Mouse (Mus musculus) forebrain, embryonic 14.5 days (tissue): ENCODE measurements around the gene Arfrp1. TPM values are rescaled to one million over a fixed set of nuclear protein-coding genes. Genes with fewer than 3 reads are reported as not detected.

ENCODE experiments used
- ATAC-seq: fragments of 200-750 bp; cut with Nextera tagmentation; 2 replicates; pipeline ENCODE4 v1.8.0; 2017; ENCODE audit warnings: mild to moderate bottlenecking, moderate library complexity
- DNase-seq: peaks from one replicate; pipeline ENCODE4 v3.0.0-alpha.2; 2015; ENCODE audit warnings: low spot score
- H3K27ac ChIP-seq: fragments of 300-500 bp; sonication (generic); 2 replicates; pipeline ENCODE4 v1.5.1; 2014; ENCODE audit warnings: low read depth, mild to moderate bottlenecking, control low read depth, low read length, moderate library complexity
- H3K27me3 ChIP-seq: fragments of 300-500 bp; sonication (generic); replicated peaks from 2 replicates; pipeline ENCODE4 v1.6.1; 2014; ENCODE audit warnings: low read length, control low read depth, mixed read lengths; ENCODE audit not compliant: control insufficient read depth, insufficient read depth
- H3K36me3 ChIP-seq: fragments of 300-500 bp; sonication (generic); 2 replicates; pipeline ENCODE4 v1.6.1; 2014; ENCODE audit warnings: low read length, control low read depth; ENCODE audit not compliant: control insufficient read depth, insufficient read depth
- H3K4me1 ChIP-seq: fragments of 300-500 bp; sonication (generic); 2 replicates; pipeline ENCODE4 v1.6.1; 2014; ENCODE audit warnings: antibody characterized with exemption, low read length, control low read depth; ENCODE audit not compliant: control insufficient read depth, insufficient read depth
- H3K4me2 ChIP-seq: fragments of 300-500 bp; sonication (generic); 2 replicates; pipeline ENCODE4 v1.6.1; 2014; ENCODE audit warnings: mild to moderate bottlenecking, control low read depth, low read length
- H3K4me3 ChIP-seq: fragments of 300-500 bp; sonication (generic); 2 replicates; pipeline ENCODE4 v1.5.1; 2014; ENCODE audit warnings: low read depth, low read length, control low read depth
- H3K9ac ChIP-seq: fragments of 300-500 bp; sonication (generic); 2 replicates; pipeline ENCODE4 v1.6.1; 2014; ENCODE audit warnings: mild to moderate bottlenecking, low read length, control low read depth, moderate library complexity
- H3K9me3 ChIP-seq: fragments of 300-500 bp; sonication (generic); replicated peaks from 2 replicates; pipeline ENCODE4 v1.6.1; 2016; ENCODE audit warnings: low read length, control low read depth, mixed read lengths; ENCODE audit not compliant: control insufficient read depth
- WGBS: fragments of 180-500 bp; shearing (Covaris S2); extraction: QIAGEN DNeasy Blood & Tissue Kit; methylation state at CpG from one replicate; pipeline ENCODE4 v1.1.7; 2014; 5-methylcytosine and 5-hydroxymethylcytosine counted together
- polyA plus RNA-seq: library from polyadenylated mRNA; unstranded; fragments of >200 nt; fragmentation: Nextera tagmentation; extraction: Ambion mirVana; gene quantifications from 2 replicates; pipeline ENCODE4 v1.2.1, GENCODE M21; 2014

The Arfrp1 gene
- polyA plus RNA-seq, 1 experiment from 2014 or later = 58.6 TPM

DNA sequence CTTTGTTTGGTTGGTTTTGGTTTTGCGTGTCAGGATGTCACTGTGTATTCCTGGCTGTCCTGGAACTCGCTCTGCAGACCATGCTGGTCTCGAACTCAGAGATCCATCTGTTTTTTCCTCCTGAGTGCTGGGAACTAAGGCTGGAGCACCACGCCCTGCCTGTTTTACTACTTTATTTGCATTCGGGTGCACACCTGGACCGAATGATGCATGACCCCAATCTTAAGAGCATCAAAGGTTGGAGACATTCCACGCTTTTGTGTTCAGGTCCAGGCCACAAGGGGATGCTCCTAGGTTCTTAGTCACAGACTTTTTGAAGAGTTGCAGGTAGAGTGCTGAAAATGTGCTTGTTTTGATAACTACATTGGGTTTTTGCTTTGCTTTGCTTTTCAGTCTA lies 45.1 kb downstream of the Arfrp1 start:
- H3K27ac ChIP-seq = no peak overlapping the region
- peak overlapping the region; percentile 70 for H3K4me2 ChIP-seq
- no peaks in the 10 kb centered on the region for H3K9me3 ChIP-seq
- peaks cover 30% of the 10 kb centered on the region for H3K36me3 ChIP-seq
- peak overlapping the region; percentile 68 for H3K9ac ChIP-seq
- no peak for ATAC-seq
- peaks cover 8% of the 10 kb centered on the region; the same call in 1 of the 2 replicates for H3K4me1 ChIP-seq
- WGBS = 11% methylated on average over 7 of the region's 7 CpGs
- DNase-seq = no peak
- H3K4me3 ChIP-seq = peak overlapping the region; percentile 45
- peaks cover 4% of the 10 kb centered on the region; the same call in 1 of the 2 replicates for H3K27me3 ChIP-seq

DNA sequence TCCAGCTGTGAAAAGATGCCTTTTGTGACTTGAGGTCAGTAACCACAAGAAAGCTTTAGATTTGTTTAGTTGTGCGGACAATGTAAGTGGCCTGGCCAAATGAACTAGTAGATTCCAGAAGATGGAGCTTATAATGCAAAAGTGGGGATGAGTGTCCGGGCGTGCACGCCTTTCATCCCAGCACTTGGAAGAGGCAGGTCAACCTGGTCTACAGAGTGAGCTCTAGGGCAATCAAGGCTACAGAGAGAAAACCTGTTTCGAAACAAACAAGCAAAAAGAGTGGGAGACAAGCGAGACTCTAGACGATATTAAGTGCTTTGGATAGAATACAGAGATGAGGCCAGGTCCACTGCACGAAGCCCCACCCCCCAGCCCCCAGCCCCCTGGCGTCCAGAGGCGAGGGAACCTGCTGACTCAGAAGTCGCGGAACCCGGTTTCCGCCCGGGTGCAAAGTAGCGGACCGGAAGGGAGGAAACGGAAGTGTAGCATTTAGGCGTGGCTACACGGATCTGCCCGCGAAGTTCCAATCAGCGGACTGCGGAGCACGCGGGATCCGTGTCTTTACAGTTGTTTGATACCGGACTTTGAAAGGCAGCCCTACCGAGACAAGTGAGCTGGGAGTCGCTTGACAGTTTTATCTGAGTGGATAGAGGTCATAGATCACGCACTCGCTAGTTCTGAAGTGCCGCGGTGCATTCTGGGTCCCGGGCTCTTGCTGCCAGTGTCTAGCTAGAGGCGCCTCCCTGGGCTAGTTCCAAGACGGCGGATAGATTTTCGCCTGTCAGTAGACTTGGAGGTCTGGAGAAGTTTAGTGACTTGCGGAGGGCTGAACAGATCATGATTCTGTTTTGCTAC lies 45.7 kb downstream of the Arfrp1 start, which contains the start of gene Rtel1:
Rtel1 (plus strand) TSS at position 492 of the 855 bp plus-strand sequence.
- no peaks in the 10 kb centered on the region for H3K9me3 ChIP-seq
- H3K27me3 ChIP-seq = peaks cover 4% of the 10 kb centered on the region; the same call in 1 of the 2 replicates
- 6% methylated on average over 40 of the region's 40 CpGs for WGBS
- peaks cover 24% of the 10 kb centered on the region for H3K36me3 ChIP-seq
- peak within 1 kb of the TSS; percentile 70 for H3K4me2 ChIP-seq
- H3K4me1 ChIP-seq = peaks cover 12% of the 10 kb centered on the region; the same call in 1 of the 2 replicates
- peak within 1 kb of the TSS; percentile 28; the same call in 1 of the 2 replicates for H3K27ac ChIP-seq
- peak within 1 kb of the TSS; percentile 68 for H3K9ac ChIP-seq
- ATAC-seq = peak; percentile 95
- H3K4me3 ChIP-seq = peak within 1 kb of the TSS; percentile 45
- peak; percentile 93 for DNase-seq

DNA sequence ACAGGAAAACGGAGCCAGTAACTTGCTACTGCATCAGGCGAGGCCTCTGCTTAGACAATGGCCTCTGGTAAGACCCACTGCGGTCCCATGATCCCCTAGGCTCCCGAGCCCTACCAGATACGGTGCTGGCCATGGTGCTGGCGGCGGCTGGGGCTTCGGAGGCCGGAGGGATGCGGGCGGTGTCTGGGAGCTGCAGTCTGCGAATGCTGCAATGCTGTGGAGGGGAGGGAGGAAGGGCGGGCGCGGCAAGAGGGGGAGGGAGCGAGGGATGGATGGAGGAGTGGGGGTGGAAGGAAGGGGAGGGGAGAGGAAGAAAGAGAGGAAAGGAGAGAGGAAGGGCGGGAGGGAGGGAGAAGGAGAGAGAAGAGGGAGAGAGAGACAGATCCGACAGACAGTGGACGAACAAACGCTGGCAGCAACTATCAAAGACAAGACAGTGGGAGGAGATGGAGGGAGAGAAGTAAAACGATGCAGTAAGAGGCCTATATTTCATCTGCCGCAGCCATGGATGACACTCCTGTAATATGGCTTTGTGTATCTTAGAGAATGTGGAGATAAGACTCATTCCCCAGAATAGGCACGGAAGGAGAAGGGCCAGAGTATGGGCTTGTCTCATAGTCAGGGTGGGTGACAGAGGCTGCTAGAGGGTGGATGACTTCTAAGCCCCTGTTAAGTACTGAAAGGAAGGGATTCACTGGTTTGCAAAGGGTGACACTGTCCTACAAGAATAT lies 51.0 kb downstream of the Arfrp1 start, which contains the start of gene Stmn3:
Stmn3 (minus strand) TSS at position 421 of the 731 bp plus-strand sequence.
- Histone ChIP-seq H3K4me1 (peaks cover 12% of the 10 kb centered on the region), H3K27ac (peak within 1 kb of the TSS; percentile 93), H3K4me3 (peak within 1 kb of the TSS; percentile 81), H3K36me3 (no peaks in the 10 kb centered on the region), H3K27me3 (peaks cover 4% of the 10 kb centered on the region; the same call in 1 of the 2 replicates), H3K9me3 (no peaks in the 10 kb centered on the region), H3K9ac (peak within 1 kb of the TSS; percentile 94), H3K4me2 (peak within 1 kb of the TSS; percentile 58)
- WGBS = 4% methylated on average over 21 of the region's 23 CpGs
- ATAC-seq (peak; percentile 88), DNase-seq (peak; percentile 85)

DNA sequence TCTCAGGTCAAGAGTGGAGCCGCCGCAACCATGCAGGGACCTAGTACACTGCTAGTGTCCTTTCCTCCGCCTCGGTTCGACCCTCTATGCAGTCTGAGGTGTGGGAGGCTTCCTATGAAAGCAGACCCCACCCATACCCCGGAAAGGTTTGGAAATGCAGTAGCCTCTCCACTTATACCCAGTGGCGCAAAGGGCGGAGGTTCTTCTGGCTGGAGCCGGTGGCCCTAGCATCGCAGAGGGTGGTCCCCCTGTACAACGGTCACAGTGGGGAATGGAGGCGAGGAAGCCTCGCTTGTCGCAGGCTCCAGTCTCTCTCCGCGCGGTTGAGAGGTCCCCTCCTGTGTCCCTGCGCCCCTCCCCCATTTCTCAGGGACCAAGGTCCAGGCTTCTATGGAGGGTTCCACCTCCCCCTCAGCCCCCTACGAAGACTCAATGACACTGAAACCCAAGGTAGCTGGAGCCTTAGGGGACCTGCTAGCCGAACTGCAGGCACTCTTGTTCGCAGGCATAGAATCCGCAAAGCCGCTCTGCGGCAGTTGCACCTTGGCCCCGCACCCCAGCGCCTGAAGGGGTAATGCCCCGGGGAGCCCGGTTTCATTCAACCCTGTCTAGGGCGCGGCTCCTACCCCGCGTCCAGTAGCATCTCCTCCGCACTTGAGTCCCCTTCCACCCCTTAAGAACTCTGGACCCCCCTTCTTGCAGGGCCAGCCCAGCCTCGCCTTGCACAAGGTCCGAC lies 51.7 kb downstream of the Arfrp1 start:
- peaks cover 7% of the 10 kb centered on the region for H3K36me3 ChIP-seq
- under 1% methylated on average over 35 of the region's 35 CpGs for WGBS
- H3K9ac ChIP-seq = peak overlapping the region; percentile 94
- DNase-seq (peak; percentile 55), ATAC-seq (peak; percentile 73)
- H3K27ac ChIP-seq = peak overlapping the region; percentile 93
- H3K4me3 ChIP-seq = peak overlapping the region; percentile 81
- H3K4me2 ChIP-seq = peak overlapping the region; percentile 58
- peaks cover 4% of the 10 kb centered on the region; the same call in 1 of the 2 replicates for H3K27me3 ChIP-seq
- H3K9me3 ChIP-seq = no peaks in the 10 kb centered on the region
- H3K4me1 ChIP-seq = peaks cover 8% of the 10 kb centered on the region

DNA sequence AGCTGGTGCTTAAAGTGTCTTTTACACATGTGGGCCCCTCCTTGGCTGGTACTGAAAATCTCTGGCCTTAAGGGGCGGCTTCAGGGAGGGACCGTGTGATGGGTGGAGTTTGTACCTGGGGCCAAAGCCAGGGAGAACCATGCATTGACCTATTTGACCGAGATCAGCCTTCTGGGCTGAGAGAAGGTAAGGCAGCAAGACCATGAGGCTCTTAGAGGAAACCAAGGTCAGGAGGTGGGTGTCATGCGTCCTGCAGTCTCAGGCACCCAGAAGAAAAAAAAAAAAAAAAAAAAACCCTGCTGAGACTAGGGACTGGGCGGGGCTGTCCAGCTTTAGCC lies 52.2 kb downstream of the Arfrp1 start:
- H3K9ac ChIP-seq = peak overlapping the region; percentile 94
- peak overlapping the region; percentile 81 for H3K4me3 ChIP-seq
- peaks cover 8% of the 10 kb centered on the region for H3K4me1 ChIP-seq
- H3K27me3 ChIP-seq = peaks cover 4% of the 10 kb centered on the region; the same call in 1 of the 2 replicates
- H3K36me3 ChIP-seq = peaks cover 11% of the 10 kb centered on the region
- peak overlapping the region; percentile 58 for H3K4me2 ChIP-seq
- WGBS = 18% methylated on average over 5 of the region's 5 CpGs
- peak overlapping the region; percentile 93; the same call in 1 of the 2 replicates for H3K27ac ChIP-seq
- DNase-seq = no peak
- ATAC-seq = no peak
- no peaks in the 10 kb centered on the region for H3K9me3 ChIP-seq

DNA sequence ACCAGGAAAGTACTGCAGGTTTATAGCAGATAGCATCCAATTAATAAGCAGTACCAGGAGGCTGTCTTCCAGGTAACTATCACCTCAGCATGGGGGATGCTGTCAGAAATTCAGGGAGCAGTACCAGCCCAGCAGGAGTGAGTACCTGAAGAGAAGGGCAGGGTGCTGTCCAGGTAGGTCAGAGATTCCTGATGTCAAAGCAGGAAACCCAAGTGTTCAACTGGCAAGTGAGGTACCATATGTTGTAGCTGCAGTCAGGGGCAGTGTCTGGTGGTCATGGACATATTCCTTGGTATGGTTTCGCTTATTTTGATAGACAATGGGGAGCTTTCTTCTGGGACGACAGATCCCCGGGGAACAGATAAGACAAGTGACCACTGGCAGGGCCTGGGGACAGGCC lies 52.8 kb downstream of the Arfrp1 start:
- WGBS = 84% methylated on average over 3 of the region's 3 CpGs
- Histone ChIP-seq H3K36me3 (peaks cover 16% of the 10 kb centered on the region), H3K27me3 (peaks cover 4% of the 10 kb centered on the region; the same call in 1 of the 2 replicates), H3K4me2 (peak overlapping the region; percentile 58), H3K4me3 (peak overlapping the region; percentile 81), H3K9ac (peak overlapping the region; percentile 94), H3K4me1 (peaks cover 8% of the 10 kb centered on the region), H3K27ac (no peak overlapping the region), H3K9me3 (no peaks in the 10 kb centered on the region)
- ATAC-seq (no peak), DNase-seq (no peak)

Other genes starting within 250 kb of the Arfrp1 start
- 22.8 and 31.2 TPM in 2 replicates for gene Kcnq2, start 230.1 kb downstream of the Arfrp1 start, polyA plus RNA-seq
- 5.1 and 5.9 TPM in 2 replicates for gene Eef1a2, start 208.4 kb downstream of the Arfrp1 start, polyA plus RNA-seq
- 525 and 607 TPM in 2 replicates for gene Ppdpf, start 178.2 kb downstream of the Arfrp1 start, polyA plus RNA-seq
- gene Ptk6, start 162.6 kb downstream of the Arfrp1 start, polyA plus RNA-seq = not detected in 2 replicates
- 0.16 and 0.25 TPM in 2 replicates for gene Srms, start 152.2 kb downstream of the Arfrp1 start, polyA plus RNA-seq
- 0.21 and 0.44 TPM in 2 replicates for gene Fndc11, start 145.4 kb downstream of the Arfrp1 start, polyA plus RNA-seq
- gene Helz2, start 123.4 kb downstream of the Arfrp1 start, polyA plus RNA-seq = 0.33 and 0.41 TPM in 2 replicates
- gene Gmeb2, start 77.4 kb downstream of the Arfrp1 start, polyA plus RNA-seq = 19.2 and 21.5 TPM in 2 replicates
- gene Stmn3, start 50.9 kb downstream of the Arfrp1 start, polyA plus RNA-seq = 1,166 and 1,263 TPM in 2 replicates
- 37.0 and 40.7 TPM in 2 replicates for gene Rtel1, start 45.7 kb downstream of the Arfrp1 start, polyA plus RNA-seq
- gene Zgpat, start 476 bp downstream of the Arfrp1 start, polyA plus RNA-seq = 44.6 and 55.6 TPM in 2 replicates
- 27.4 and 30.3 TPM in 2 replicates for gene Lime1, start 14.7 kb upstream of the Arfrp1 start, polyA plus RNA-seq
- 7.6 and 8.6 TPM in 2 replicates for gene Zbtb46, start 94.0 kb upstream of the Arfrp1 start, polyA plus RNA-seq
- gene Abhd16b, start 127.8 kb upstream of the Arfrp1 start, polyA plus RNA-seq = not detected in 2 replicates
- 143 and 151 TPM in 2 replicates for gene Tpd52l2, start 131.7 kb upstream of the Arfrp1 start, polyA plus RNA-seq
- gene Dnajc5, start 155.1 kb upstream of the Arfrp1 start, polyA plus RNA-seq = 127 and 165 TPM in 2 replicates
- 60.0 and 73.5 TPM in 2 replicates for gene Uckl1, start 219.5 kb upstream of the Arfrp1 start, polyA plus RNA-seq
- gene Prpf6, start 226.5 kb upstream of the Arfrp1 start, polyA plus RNA-seq = 57.2 and 62.3 TPM in 2 replicates
- gene Zfp512b, start 227.4 kb upstream of the Arfrp1 start, polyA plus RNA-seq = 30.5 and 38.6 TPM in 2 replicates
- 140 and 145 TPM in 2 replicates for gene Samd10, start 233.8 kb upstream of the Arfrp1 start, polyA plus RNA-seq